Mouse (Mus musculus) embryo, embryonic 9.5 days (tissue): ENCODE results near the gene Clec3b.

Experiments
- DNase-seq: peaks from one replicate; pipeline ENCODE4 v3.0.0-alpha.2; 2017; ENCODE audit errors: extremely low spot score

The Clec3b gene

GRCm38 (mm10) chr9:123150241-123151020 is at the start of gene Clec3b:
Gene Clec3b, plus strand, starts transcription at chr9:123150946.
- DNase-seq: no peak

DNA sequence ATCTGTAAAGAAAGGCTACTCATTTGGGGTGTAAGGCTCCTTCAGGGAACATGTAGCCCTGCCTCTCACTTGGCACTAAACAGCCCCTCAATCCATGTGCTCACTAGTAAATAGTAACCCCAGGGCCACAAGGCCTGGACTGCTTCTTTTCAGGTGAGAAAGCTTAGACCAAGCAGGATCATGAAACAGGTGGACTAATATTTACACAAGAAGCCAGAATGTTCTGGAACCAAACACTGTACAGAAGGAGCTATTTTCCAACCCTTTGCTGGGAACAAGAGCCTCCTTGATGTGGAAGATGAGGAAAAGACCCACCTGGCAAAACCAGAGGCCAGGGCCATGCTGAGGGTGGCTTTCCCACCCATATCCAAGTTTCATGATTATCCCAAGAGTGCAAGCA is 47.3 kb upstream of the Clec3b start:
- no peak for DNase-seq

GRCm38 (mm10) chr9:123104362-123104761 is 46.4 kb upstream of the Clec3b start:
- no peak for DNase-seq

DNA sequence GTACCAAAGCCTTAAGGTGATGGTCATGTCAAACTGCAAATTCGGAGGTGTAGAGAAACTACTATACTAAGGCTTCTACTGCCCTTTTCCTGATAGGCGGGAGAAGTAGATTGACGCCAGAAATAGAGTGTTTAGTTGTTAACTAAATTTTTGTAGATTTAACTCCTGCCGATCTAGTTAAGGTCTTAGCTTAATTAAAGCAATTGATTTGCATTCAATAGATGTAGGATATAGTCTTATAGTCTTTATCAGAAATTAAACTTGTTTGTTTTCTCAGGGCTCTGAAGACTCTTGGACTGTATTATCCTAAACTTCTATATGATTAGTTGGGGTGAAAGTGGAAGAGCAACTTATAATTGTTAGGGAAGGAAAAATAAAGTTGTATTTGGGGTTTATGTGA is 43.6 kb upstream of the Clec3b start:
- no peak for DNase-seq

- DNase-seq: no peak
These were observed 41.6 kb upstream of the Clec3b start for GRCm38 (mm10) chr9:123109188-123109587.

GRCm38 (mm10) chr9:123111751-123112221 is 39.0 kb upstream of the Clec3b start:
- DNase-seq: no peak

GRCm38 (mm10) chr9:123112805-123113521 is 37.8 kb upstream of the Clec3b start, which contains the start of the genes Zdhhc3 and Exosc7:
Gene Zdhhc3, minus strand, starts transcription at chr9:123113205.
Gene Exosc7, plus strand, starts transcription at chr9:123113215.
- DNase-seq: peak; percentile 90

DNA sequence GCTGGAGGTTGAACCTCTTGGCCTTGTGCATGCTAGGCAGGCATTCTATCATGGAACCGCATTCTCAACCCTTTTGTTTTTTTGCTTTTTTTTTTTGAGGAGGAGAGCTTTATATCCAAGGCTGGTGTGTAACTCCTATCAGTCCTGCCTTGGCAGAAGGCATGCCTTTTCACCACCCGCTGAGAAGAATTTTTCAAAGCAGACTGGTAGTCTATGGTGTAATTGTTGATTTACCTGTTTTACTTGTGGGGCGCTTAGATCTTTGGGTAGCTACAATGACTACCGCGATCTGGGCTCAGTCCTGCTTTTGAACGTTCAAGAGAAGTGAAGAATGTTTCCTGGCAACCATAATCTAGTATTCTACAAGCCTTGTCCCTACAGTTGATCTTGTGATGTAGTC is 36.8 kb upstream of the Clec3b start:
- DNase-seq: no peak

GRCm38 (mm10) chr9:123115566-123115965 is 35.2 kb upstream of the Clec3b start:
- no peak for DNase-seq

DNA sequence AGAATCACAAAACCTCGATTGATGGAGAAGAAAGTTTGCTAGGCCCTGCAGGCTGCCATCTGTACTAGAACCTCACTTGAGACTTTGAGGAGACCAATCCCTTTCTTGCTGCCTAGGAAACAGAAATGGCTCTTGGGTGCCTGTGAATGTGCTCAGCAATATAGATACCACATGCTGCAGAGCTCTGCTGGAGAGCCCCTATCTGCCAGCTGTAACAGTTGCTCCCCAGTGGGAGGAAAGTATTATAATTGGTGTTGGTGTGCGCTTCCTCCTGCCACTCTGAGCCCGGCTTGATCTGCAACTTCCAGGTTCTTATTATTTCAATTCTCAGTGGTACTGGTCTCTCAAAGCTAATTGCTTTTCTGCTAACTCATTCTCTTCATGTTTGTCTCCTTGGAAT is 27.7 kb upstream of the Clec3b start:
- DNase-seq: no peak

GRCm38 (mm10) chr9:123123571-123124412 is 27.0 kb upstream of the Clec3b start:
- no peak for DNase-seq

- DNase-seq: no peak
These were observed 26.2 kb upstream of the Clec3b start for GRCm38 (mm10) chr9:123124413-123124981.

- DNase-seq: no peak
These were observed 23.1 kb upstream of the Clec3b start for GRCm38 (mm10) chr9:123127663-123128062.

- DNase-seq: no peak
These were observed 17.8 kb upstream of the Clec3b start for GRCm38 (mm10) chr9:123132994-123133393.

GRCm38 (mm10) chr9:123136953-123137682 is 13.6 kb upstream of the Clec3b start:
- DNase-seq: no peak

DNA sequence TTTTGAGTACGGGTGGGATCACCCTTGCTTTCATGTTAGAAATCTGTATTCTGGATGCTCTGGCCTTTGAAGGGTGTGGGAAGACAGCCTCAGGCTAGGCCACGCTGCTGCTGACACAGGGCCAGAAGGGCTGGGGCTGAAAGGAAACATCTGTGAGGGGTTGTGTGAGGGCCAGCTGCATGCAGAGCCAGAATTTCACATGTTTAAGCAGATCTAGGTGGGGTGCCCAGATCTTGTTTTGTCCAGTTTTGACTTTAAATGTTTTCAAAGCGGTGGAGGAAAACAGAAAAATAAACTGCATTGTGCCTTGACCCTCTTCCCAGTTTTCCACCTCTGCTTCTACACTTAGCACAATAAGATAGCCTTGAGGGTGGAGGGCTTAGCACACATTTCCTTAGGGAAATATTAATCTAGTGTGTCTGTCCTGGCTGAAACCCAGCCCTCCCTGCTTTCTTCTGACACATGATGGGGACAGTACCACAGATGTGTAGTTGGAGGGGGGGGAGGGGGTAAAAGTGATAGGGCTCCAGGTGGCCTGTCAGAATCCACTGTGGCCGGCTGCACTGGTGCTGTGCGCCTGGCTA is 11.8 kb upstream of the Clec3b start:
- DNase-seq: no peak

DNA sequence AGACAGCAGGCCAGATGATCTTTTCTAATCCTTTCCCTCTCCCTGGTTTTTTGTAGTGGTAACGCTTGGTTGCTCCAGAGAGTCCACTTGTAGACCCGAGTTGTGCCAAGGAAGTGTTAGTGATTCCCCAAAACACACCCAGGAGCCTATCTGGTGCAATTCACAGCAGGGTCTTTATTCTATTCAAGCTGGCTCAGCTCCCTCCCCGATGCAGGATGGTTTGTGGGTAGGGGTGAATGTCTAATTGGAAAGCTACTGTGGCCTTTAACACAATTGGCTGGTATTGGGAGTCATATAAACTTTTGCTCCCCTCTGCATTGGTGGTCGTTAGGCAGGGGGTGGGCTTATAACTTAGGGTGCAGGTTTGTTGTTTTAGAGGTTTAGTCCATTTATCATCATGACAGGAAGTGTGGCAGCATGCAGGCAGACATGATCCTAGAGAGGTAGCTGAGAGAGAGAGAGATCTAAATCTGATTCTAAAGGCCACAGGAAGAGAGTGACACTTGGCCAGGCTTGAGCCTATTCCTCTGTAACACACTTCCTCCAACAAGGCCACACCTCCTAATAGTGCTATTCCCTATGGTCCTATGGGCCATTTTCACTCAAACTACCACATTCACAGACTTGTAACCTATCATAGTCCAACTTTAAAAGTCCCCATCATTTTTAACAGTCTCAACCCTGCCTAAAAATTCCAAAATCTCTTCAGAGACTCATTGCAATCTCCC is 10.7 kb upstream of the Clec3b start:
- DNase-seq: no peak

DNA sequence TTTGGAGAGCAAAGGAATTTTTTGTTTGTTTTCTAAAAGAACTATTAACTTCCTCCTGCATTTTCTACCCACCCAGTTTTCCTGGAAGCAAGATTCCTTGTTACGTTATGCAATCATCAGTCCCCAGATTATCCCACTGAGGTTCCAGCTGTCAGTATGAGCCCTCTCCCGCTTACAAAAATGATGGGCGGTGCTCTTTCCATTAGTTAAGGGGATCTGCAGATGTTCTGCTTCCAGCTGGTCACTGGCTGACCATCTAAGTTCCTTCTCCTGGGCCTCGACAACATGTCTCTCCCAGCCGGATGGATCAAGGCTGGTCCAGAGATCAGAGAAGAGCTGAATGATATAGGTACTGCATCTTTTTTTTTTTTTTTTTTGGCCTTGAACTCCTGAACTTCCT is 2.3 kb upstream of the Clec3b start:
- no peak for DNase-seq

- no peak for DNase-seq
These were observed 815 bp downstream of the Clec3b start for GRCm38 (mm10) chr9:123151561-123151960.

DNA sequence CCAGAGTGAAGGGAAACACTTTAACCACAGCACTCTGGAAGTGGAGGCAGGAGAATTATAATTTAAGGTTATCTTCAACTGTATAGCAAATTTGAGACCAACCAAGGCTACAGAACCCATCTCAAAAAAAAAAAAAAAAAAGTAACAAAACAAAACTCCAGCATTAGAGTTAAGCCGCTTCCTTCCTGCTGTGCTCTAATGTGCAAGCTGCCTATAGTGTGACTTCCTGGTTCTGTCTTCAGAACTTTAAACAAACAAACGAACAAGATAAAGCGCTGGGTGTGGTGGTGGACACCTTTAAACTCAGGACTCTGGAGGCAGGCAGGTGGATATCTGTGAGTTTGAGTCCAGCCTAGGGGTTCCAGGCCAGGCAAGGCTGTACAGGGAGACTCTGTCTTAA is 1.3 kb downstream of the Clec3b start:
- DNase-seq: no peak
